ENCODE assay signal across 11 mouse cellular contexts in the genomic region with DNA sequence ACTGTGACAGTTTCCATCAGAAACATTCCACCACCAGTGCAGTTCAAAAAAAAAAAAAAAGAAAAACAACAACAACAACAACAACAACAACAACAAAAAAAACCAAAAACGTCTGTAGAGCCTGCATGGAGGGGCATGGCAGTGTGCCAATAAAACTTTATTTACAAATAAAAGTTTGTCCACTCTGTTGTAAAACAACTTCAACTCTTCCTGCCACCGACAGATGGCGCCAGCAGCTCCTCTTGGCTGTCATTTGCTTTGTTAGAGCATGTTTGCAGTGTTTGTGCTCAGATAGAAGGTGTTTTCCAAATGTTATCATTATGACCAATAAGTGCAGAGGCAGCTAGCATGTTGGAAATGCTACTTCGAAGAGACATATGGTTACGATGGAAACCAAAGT.
A peak's percentile ranks its signal among the peaks of the same experiment; 100 is the strongest.
DNase-seq lines count a peak whose midpoint lies in the region; ATAC-seq and TF ChIP-seq lines count a peak whose summit lies in the region.
"Had no signal": no experiment of that assay in that cellular context is flagged by ENCODE, and none has a peak within 500 bp of the region (broad histone marks: within the 10 kb centered on the region; RNA-seq: fewer than 3 reads in every experiment).

No protein-coding gene starts in this region.

- no peaks in the 10 kb centered on the region for H3K4me1 ChIP-seq in kidney, adult 2 months (ENCODE audit: control insufficient read depth, insufficient read depth, low read length)
- H3K4me1 ChIP-seq in kidney, embryonic 14.5 days (ENCODE audit: control insufficient read depth, insufficient read depth, low read length), result no peaks in the 10 kb centered on the region
- no peaks in the 10 kb centered on the region for H3K4me1 ChIP-seq in lung, embryonic 14.5 days (ENCODE audit: insufficient read depth)
- H3K4me1 ChIP-seq: embryonic facial prominence, embryonic 15.5 days had no signal

- TF ChIP-seq CTCF in kidney, adult 2 months (conservative IDR thresholded peaks at IDR 0.05; ENCODE audit: insufficient read depth, insufficient read length, low read depth, low read length), result peak; percentile 46
- TF ChIP-seq CTCF in lung, embryonic 14.5 days (IDR thresholded peaks at IDR 0.05; ENCODE audit: low read depth), result peak; percentile 65
- peak; percentile 66; the same call in 1 of the 2 replicates for TF ChIP-seq CTCF in brain, embryonic 14.5 days (IDR thresholded peaks at IDR 0.05; ENCODE audit: borderline replicate concordance, extremely low read depth, insufficient read depth, insufficient read length)

- no peaks in the 10 kb centered on the region for H3K9me3 ChIP-seq in kidney, embryonic 14.5 days (ENCODE audit: control insufficient read depth, low read length)
- no peaks in the 10 kb centered on the region for H3K9me3 ChIP-seq in lung, embryonic 14.5 days (ENCODE audit: low read depth, low read length)
- H3K9me3 ChIP-seq: embryonic facial prominence, embryonic 15.5 days had no signal

- 49% methylated on average over 5 of the region's 5 CpGs for WGBS in kidney, adult 2 months
- 47% methylated on average over 5 of the region's 5 CpGs for WGBS in kidney, embryonic 14.5 days
- 43% methylated on average over 5 of the region's 5 CpGs for WGBS in lung, embryonic 14.5 days

- no peaks in the 10 kb centered on the region for H3K27me3 ChIP-seq in kidney, adult 2 months (replicated peaks; ENCODE audit: control insufficient read depth, insufficient read depth, low read length)
- no peaks in the 10 kb centered on the region for H3K27me3 ChIP-seq in kidney, embryonic 14.5 days (ENCODE audit: control insufficient read depth, insufficient read depth, low read length)
- H3K27me3 ChIP-seq in lung, embryonic 14.5 days (ENCODE audit: insufficient read depth, low read length), result no peaks in the 10 kb centered on the region
- H3K27me3 ChIP-seq: embryonic facial prominence, embryonic 15.5 days had no signal

- ATAC-seq in kidney, embryonic 14.5 days (ENCODE audit: low FRiP score, low TSS enrichment), result no peak
- ATAC-seq in lung, embryonic 14.5 days (ENCODE audit: insufficient read depth), result no peak

- H3K4me3 ChIP-seq in kidney, adult 2 months (ENCODE audit: insufficient read depth, low read depth, low read length), result no peak overlapping the region
- H3K4me3 ChIP-seq in kidney, embryonic 14.5 days (ENCODE audit: low read length), result no peak overlapping the region
- H3K4me3 ChIP-seq in lung, embryonic 14.5 days (ENCODE audit: low read depth, low read length), result no peak overlapping the region
- H3K4me3 ChIP-seq: embryonic facial prominence, embryonic 15.5 days had no signal

- H3K36me3 ChIP-seq in kidney, adult 2 months (ENCODE audit: control insufficient read depth, insufficient read depth, low read length), result no peaks in the 10 kb centered on the region
- H3K36me3 ChIP-seq in kidney, embryonic 14.5 days (ENCODE audit: control insufficient read depth, insufficient read depth, low read length), result no peaks in the 10 kb centered on the region
- H3K36me3 ChIP-seq in lung, embryonic 14.5 days (ENCODE audit: insufficient read depth), result no peaks in the 10 kb centered on the region
- H3K36me3 ChIP-seq: embryonic facial prominence, embryonic 15.5 days had no signal

- DNase-seq in adrenal gland, postnatal 25 days, result peak; percentile 21
- no peak for DNase-seq in adrenal gland, postnatal 4 days (ENCODE audit: low spot score in 2 of 2)
- DNase-seq in kidney, adult 2 months, result no peak
- peak; percentile 42 for DNase-seq in lung, embryonic 14.5 days
- DNase-seq in lung, postnatal 14 days, result no peak
- DNase-seq in brain, embryonic 14.5 days (ENCODE audit: low read depth), result peak; percentile 81
- no peak for DNase-seq in thymus, postnatal 25 days
- DNase-seq: kidney, adult 8-10 months had no signal

- no peak overlapping the region for H3K4me2 ChIP-seq in kidney, embryonic 14.5 days (replicated peaks; ENCODE audit: low read depth, low read length)
- H3K4me2 ChIP-seq in lung, embryonic 14.5 days, result no peak overlapping the region
- H3K4me2 ChIP-seq: embryonic facial prominence, embryonic 15.5 days had no signal

- H3K9ac ChIP-seq in kidney, embryonic 14.5 days (ENCODE audit: low read depth, low read length), result no peak overlapping the region
- no peak overlapping the region for H3K9ac ChIP-seq in lung, embryonic 14.5 days
- H3K9ac ChIP-seq: embryonic facial prominence, embryonic 15.5 days had no signal

- no peak for TF ChIP-seq POLR2A in kidney, adult 2 months (IDR thresholded peaks at IDR 0.05; ENCODE audit: low read depth, low read length)
- no peak for TF ChIP-seq POLR2A in brain, embryonic 14.5 days (IDR thresholded peaks at IDR 0.05; ENCODE audit: borderline replicate concordance, extremely low read depth, insufficient read depth, insufficient read length, poor library complexity, severe bottlenecking)

- no peak overlapping the region for H3K27ac ChIP-seq in kidney, adult 2 months (ENCODE audit: insufficient read depth, low read depth, low read length)
- H3K27ac ChIP-seq in kidney, embryonic 14.5 days (ENCODE audit: low read depth, low read length), result no peak overlapping the region
- no peak overlapping the region for H3K27ac ChIP-seq in lung, embryonic 14.5 days (ENCODE audit: low read depth)
- H3K27ac ChIP-seq: embryonic facial prominence, embryonic 15.5 days; macrophage had no signal

Comparison
In these comparisons a context has a peak if more than half of its experiments do, and no peak if none do; other contexts are left out.
1. DNase-seq: peak in adrenal gland, postnatal 25 days (single experiment), lung, embryonic 14.5 days (single experiment) and brain, embryonic 14.5 days (single experiment); none in adrenal gland, postnatal 4 days (0 of 2), kidney, adult 2 months (single experiment), lung, postnatal 14 days (single experiment) and thymus, postnatal 25 days (single experiment).
2. Peak in every context shown above with its lines, with median percentiles within 50 percentile points of each other: CTCF ChIP-seq.